Mouse (Mus musculus) MEL-GATA-1-ER (cell line): Measurements from ENCODE around the gene Ptch1.

Experiments
- DNase-seq: peaks from one replicate; pipeline ENCODE4 v3.0.0-alpha.2; 2012; ENCODE audit warnings: low read depth; ENCODE audit errors: extremely low read depth

Ptch1 gene

GRCm38 (mm10) chr13:63540584-63540983 is 32.8 kb downstream of the Ptch1 start:
- DNase-seq: no peak

- no peak for DNase-seq
Measured at GRCm38 (mm10) chr13:63534981-63535380, 38.4 kb downstream of the Ptch1 start.

GRCm38 (mm10) chr13:63530857-63531256 is 42.5 kb downstream of the Ptch1 start:
- no peak for DNase-seq

- DNase-seq: no peak
Measured at GRCm38 (mm10) chr13:63530371-63530764, 43.0 kb downstream of the Ptch1 start.

GRCm38 (mm10) chr13:63529602-63530370 is 43.6 kb downstream of the Ptch1 start:
- no peak for DNase-seq

DNA sequence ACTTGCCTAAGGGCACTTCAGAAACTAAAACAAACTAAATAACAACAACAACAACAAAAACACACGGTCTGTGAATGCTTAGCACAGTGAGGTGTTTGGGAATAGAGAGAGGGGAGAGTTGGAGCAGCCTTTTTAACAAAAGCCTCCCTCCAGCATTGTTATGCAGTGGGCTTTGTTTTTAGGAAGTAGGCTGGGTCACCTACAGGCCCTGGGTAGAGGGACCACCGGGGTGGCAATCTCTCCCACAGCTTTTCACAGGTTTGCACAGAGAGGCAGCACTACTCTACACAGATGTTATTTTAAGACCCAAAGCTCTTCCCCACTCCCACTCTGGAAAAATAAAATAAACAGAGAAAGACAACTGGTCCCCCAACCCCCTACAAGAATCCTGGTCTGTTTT is 44.5 kb downstream of the Ptch1 start:
- DNase-seq: no peak

DNA sequence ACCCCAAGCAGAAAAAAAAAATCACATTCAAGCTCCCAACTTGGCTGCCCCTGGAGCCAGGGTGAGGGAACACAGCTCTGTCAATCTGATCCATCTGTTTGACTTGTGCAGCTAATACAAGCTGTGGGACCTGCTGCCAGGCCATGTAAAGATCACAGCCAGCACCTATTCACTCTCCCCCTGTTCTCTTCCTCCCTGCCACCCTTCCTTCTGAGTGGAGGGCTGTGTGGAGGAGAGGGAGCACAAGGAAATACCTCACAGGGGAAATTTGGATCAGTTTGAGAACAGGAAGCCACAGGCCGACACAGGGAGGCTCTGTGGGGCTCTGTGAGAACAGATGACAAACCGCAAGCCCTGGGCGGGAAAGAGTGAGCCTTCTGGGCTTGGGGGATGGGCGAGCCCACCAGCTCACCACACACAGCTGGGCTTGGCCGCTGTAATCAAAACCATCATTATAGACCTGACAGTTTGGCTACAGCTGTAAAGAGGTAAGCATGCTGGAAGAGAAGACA is 45.2 kb downstream of the Ptch1 start:
- no peak for DNase-seq

DNA sequence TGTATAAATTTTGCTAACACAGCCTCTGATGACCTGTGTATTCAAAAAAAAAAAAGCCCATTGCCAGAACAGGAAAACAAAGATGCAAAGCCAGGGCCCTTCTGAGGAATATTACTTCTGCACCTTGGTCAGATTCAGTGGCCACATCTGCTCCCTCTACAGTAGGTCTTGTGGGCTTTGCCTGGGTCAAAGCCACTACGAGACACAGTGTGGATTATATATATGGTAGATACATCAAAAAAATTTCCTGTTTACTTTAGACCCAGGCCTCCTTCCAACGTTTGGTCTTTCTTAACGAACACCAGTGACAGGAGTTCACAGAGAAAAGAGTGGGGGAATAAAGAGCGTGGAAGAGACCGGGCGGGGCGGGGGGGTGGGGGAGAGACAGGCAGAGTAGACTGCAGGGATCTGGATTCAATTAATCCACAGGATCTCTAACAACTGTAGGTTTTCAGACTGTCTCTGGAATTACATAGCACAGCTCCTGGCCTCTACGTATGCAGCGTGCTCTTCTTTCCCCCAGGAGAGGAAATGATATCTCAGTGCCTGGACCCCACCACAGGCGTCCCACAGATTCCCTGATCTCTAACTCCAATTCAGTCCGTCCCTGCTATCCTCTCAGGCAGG is 47.7 kb downstream of the Ptch1 start:
- no peak for DNase-seq

- DNase-seq: no peak
Measured at GRCm38 (mm10) chr13:63524608-63525570, 48.5 kb downstream of the Ptch1 start.

- DNase-seq: no peak
Measured at GRCm38 (mm10) chr13:63524061-63524460, 49.3 kb downstream of the Ptch1 start.

DNA sequence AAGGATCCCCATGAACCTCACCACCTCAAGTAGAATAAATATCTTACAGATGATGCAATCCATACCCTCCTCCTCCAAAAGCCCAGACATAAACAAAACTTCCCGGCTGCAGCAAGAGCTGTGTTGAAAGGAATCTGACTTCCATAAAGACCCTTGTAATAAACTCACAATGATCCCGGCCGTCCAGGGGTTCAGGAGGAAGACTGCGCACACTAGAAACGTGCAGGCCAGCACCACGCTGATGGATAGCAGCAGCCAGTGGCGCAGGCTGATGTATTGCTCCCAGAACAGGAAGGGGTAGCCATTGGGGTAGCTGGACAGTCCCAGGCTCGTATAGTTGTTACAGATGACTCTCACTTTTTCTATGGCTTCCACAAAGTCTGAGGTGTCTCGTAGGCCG is 50.6 kb downstream of the Ptch1 start:
- no peak for DNase-seq

GRCm38 (mm10) chr13:63520110-63520509 is 53.3 kb downstream of the Ptch1 start:
- DNase-seq: no peak

DNA sequence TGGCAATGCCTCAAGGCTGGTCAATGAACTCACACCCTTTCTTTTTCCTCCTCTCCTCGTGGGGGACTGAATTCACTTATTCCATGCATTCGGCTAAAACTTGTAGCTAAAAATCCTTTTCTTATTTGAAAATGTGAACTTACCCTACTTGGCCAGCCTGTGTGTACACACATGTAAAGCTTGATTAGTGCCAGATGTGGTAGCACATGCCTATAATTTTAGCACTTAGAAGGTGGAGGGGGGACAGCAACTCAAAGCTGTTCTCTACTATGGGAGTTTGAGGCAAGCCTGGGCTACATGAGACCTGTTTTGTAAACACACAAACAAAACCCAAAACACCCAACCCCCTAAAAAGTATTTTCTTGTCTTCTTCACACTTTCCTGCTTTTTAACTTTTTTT is 56.9 kb downstream of the Ptch1 start:
- no peak for DNase-seq

GRCm38 (mm10) chr13:63515542-63515941 is 57.9 kb downstream of the Ptch1 start:
- no peak for DNase-seq

GRCm38 (mm10) chr13:63514931-63515360 is 58.5 kb downstream of the Ptch1 start:
- DNase-seq: no peak

DNA sequence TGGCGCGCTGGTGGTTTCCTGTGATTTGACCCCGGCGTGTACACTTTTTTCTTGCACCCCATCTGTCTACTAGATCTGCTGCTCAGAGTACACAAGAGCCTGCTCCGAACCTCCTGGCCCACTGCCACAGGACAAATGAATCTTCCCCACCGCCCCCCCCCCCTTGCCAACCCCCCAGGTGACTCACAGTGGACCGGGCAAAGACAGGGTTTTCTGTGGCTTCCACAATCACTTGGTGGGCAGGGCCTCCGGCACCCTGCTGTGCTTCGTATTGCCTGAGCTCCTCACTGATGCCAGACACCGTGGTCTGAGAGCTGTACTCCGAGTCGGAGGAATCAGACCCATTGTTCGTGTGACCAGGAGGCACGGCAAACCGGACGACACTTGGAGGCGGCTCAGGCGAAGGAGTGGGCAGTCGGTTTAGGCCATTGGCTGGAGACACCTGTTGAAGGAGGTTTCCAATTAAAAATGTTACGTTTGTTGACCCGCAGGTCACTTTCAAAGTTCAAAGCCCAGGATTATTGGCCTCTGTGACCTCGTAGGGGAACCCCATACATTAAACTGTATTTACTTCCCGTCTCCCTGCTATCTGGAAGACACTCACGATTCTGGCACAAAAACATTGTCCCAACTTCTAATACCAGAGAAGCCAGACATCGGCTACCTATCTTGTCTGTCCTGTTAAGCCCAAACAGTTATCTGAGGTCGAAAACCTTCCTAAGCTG is 59.9 kb downstream of the Ptch1 start:
- no peak for DNase-seq

DNA sequence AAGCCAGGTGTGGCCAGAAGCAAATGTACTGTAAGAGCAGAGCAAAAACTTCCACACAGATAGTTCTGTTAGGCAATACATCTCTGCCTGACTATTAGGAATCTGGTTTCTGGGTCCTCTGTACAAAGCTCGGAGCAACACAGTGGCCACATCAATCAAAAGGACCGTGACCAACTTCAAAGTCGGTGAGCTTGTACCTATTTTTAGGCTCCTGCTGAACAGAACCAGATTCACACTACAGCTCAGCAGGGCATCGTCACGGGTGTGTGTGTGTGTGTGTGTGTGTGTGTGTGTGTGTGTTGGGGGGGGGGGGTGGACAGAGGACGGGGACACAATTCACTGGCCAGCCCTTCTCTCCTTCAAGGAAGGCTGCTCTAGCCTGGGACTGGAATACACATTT is 61.0 kb downstream of the Ptch1 start:
- DNase-seq: no peak

- no peak for DNase-seq
Measured at GRCm38 (mm10) chr13:63507821-63508220, 65.6 kb downstream of the Ptch1 start.

GRCm38 (mm10) chr13:63507001-63507556 is 66.3 kb downstream of the Ptch1 start:
- no peak for DNase-seq

GRCm38 (mm10) chr13:63506364-63506763 is 67.0 kb downstream of the Ptch1 start:
- no peak for DNase-seq

DNA sequence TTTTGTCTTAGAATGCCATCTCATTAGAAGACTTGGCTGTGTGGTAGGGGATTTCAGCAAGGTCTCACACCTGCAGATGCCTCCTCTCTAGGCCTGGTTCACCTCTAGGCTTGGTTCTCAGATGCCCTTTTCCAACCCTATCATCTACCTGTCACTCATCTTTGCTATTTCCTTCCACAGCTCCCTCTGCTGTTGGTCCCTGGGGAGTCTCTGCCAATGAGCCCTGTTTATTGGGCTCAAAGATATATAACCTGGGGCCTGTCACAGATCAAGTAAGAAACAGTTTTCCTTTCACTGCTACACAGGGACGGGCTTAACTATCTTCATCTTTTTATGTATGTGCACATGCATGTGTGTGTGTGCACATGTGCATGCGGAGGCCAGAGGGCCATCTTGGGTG is 71.0 kb downstream of the Ptch1 start:
- DNase-seq: no peak
